Mouse (Mus musculus) urinary bladder, postnatal 10 days (tissue): ENCODE measurements around the gene Cdc42se1.

Experiments used
- DNase-seq: peaks from one replicate; pipeline ENCODE4 v3.0.0; 2022; ENCODE audit warnings: low spot score

Gene Cdc42se1

DNA sequence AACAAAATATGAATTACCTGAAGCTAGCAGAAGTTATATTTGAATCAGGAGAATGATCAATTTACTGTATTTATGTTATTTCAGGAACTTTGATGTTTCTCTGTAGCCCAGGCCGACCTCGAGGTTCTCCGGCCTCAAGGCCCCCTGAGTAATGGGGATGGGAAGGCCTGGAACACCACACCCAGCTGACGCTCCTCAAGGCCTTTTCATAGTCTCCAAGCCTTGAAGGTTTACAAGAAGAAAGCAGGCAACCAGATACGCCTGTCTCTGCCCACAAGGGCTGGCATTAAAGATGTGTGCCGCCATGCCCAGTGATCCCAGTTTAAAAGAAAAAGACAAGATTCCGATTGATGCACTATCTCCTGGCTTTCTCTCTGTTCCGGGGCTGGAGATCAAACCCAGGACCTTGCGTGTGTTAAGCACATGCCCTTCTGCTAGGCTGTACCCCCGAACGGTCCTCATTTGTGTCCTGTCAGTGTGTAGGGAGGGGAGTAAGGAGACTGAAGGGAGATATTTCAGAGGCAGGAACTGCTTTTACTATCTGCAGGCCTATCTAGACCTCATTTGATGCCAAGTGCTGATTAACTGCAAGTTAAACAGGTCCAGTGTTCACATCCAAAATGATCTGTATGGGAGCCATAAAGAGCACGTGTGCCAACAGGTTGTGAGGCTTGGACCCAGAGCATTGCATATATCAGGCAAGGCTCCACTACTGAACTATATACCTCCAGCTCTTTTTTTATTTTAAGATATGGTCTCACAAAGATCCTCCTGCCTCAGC lies 56.2 kb downstream of the Cdc42se1 start:
- no peak for DNase-seq

DNA sequence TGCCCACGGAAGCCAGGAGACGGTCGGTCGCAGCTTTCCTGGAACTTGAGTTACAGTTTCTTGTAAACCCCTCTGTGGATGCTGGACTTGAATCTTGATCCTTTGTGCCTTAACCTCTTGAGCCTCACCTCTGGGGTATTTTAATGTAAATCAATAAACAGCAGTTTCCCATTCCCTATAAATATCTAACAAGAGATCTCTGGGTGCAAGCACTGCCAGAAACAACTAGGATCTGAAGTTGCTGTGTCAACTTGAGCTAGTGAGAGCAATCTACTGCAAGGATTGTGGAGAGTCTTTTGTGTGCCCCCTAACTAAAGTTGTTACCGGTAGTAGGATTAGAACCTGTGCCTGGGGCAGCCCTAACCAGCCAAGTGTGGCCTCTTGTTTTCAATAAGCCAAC lies 56.9 kb downstream of the Cdc42se1 start:
- DNase-seq = no peak
